Mouse (Mus musculus) macrophage (primary cell): ENCODE measurements around the gene Lamb3. TPM values are rescaled to one million over a fixed set of nuclear protein-coding genes. Genes with fewer than 3 reads are reported as not detected.

Source experiments
- H3K27ac ChIP-seq: fragments of 350-480 bp; formaldehyde crosslinking; 2 replicates; pipeline ENCODE4 v1.9.0; 2021
- H3K36me3 ChIP-seq: fragments of 350-480 bp; formaldehyde crosslinking; 2 replicates; pipeline ENCODE4 v1.9.0; 2021; ENCODE audit errors: inconsistent target
- H3K4me3 ChIP-seq: fragments of 350-480 bp; formaldehyde crosslinking; 2 replicates; pipeline ENCODE4 v1.9.0; 2021; ENCODE audit errors: inconsistent target
- H3K79me2 ChIP-seq: fragments of 350-480 bp; formaldehyde crosslinking; 2 replicates; pipeline ENCODE4 v1.9.0; 2021; ENCODE audit errors: inconsistent target
- WGBS: methylation state at CpG from one replicate; pipeline ENCODE4 v1.1.7; 2026; ENCODE audit warnings: inconsistent platforms; ENCODE audit not compliant: missing documents; 5-methylcytosine and 5-hydroxymethylcytosine counted together
- polyA plus RNA-seq: library from polyadenylated mRNA; stranded (reverse); fragments of 250-400 nt; gene quantifications from 3 replicates; pipeline ENCODE4 v1.2.4, GENCODE M21; 2018; ENCODE audit warnings: inconsistent platforms

The Lamb3 gene
- polyA plus RNA-seq, 1 experiment from 2014 or later = not detected

DNA sequence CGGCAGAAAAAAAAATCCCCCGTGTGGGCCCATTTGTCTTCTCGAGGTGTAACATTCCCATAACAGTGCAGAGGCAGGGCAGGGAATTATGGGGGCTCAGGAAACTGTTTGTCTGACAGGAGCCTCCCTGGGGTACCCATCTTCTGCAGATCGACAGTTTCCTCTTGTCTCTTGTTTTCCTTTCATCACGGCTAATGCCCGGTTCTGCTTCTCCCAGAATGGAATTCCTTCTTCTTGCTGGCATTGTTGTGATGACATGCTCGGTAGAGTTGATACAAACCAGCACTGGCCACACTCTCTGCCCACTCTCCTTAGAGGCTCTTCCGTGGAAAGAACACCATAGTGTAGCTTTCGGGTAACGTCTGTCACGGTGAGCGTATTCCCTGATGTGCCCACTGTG is 182.5 kb downstream of the Lamb3 start:
- no peaks in the 10 kb centered on the region for H3K36me3 ChIP-seq
- WGBS = 89% methylated on average over 12 of the region's 12 CpGs
- H3K27ac ChIP-seq = no peak overlapping the region
- H3K79me2 ChIP-seq = no peaks in the 10 kb centered on the region
- no peak overlapping the region for H3K4me3 ChIP-seq

DNA sequence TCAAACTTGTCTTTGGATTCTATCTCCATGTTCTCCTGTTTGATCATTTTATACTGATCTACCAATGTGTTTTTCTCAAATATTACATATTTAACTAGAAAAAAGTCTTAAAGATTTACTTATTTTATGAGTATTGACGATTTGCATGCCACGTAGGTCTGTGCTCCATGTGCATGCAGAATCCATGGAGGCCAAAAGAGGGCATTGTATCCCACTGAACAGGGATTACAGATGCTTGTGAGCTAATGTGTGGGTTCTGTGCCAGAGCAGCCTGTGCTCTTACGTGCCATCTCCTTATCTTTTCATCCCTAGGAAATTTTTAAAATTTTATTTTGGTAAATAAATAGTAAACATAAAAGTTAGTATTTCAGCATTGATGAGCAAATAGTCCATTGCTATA is 184.8 kb downstream of the Lamb3 start:
- 82% methylated on average over 3 of the region's 3 CpGs for WGBS
- Histone ChIP-seq H3K79me2 (no peaks in the 10 kb centered on the region), H3K4me3 (no peak overlapping the region), H3K27ac (no peak overlapping the region), H3K36me3 (no peaks in the 10 kb centered on the region)

Other genes with a start within 250 kb of the Lamb3 start
- not detected in 3 replicates for gene Syt14, start 171.9 kb upstream of the Lamb3 start, polyA plus RNA-seq
- 5.6 to 8.0 TPM (median 6.4 TPM) in 3 replicates for gene Diexf, start 77.4 kb upstream of the Lamb3 start, polyA plus RNA-seq
- gene Irf6, start 54.6 kb upstream of the Lamb3 start, polyA plus RNA-seq = not detected in 3 replicates
- gene A130010J15Rik, start 39.7 kb upstream of the Lamb3 start, polyA plus RNA-seq = 4.8 to 6.7 TPM (median 4.8 TPM) in 3 replicates
- gene Traf3ip3, start 6.0 kb upstream of the Lamb3 start, polyA plus RNA-seq = 10.8 to 32.5 TPM (median 15.4 TPM) in 3 replicates
- 0.29 to 0.38 TPM in 2 of 3 replicates, not detected in the other for gene Hsd11b1, start 56.4 kb downstream of the Lamb3 start, polyA plus RNA-seq
- 0.43 TPM in 1 of 3 replicates, not detected in the others for gene G0s2, start 65.5 kb downstream of the Lamb3 start, polyA plus RNA-seq
- not detected in 3 replicates for gene Camk1g, start 162.6 kb downstream of the Lamb3 start, polyA plus RNA-seq